Mouse (Mus musculus) embryo, embryonic 11 days (tissue): Measurements from ENCODE around the gene Supt20.

Source experiments
- DNase-seq: peaks from one replicate; pipeline ENCODE4 v3.0.0-alpha.2; 2015

Gene Supt20

GRCm38 (mm10) chr3:54708972-54709371, 16.4 kb downstream of the Supt20 start:
- DNase-seq = no peak

- no peak for DNase-seq
Measured at GRCm38 (mm10) chr3:54714253-54714652, 21.6 kb downstream of the Supt20 start, which contains the start of gene Gm21958. Gm21958 (minus strand) TSS chr3:54714353.

DNA sequence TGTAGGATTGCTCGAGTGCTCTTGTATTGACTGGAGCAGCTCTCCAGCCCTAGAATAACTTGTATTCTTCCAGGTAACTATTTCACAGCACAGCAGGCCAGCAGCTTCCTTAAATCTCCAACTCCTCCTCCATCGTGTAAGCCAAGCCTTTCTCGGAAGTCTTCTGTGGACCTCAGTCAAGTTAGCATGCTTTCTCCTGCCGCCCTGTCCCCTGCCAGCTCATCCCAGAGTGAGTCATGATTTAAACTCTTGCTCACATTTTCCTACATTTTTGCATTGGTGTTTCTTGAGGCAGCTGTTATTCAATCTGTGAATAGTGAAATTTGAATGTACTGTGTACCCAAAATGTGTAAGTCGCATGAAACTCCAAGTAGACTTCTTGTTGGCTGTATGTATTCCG, 22.9 kb downstream of the Supt20 start:
- DNase-seq = no peak

GRCm38 (mm10) chr3:54717348-54717747, 24.7 kb downstream of the Supt20 start:
- DNase-seq = no peak

- DNase-seq = peak; percentile 2
Measured at GRCm38 (mm10) chr3:54718947-54719346, 26.3 kb downstream of the Supt20 start.

- no peak for DNase-seq
Measured at GRCm38 (mm10) chr3:54723741-54724500, 31.3 kb downstream of the Supt20 start.

DNA sequence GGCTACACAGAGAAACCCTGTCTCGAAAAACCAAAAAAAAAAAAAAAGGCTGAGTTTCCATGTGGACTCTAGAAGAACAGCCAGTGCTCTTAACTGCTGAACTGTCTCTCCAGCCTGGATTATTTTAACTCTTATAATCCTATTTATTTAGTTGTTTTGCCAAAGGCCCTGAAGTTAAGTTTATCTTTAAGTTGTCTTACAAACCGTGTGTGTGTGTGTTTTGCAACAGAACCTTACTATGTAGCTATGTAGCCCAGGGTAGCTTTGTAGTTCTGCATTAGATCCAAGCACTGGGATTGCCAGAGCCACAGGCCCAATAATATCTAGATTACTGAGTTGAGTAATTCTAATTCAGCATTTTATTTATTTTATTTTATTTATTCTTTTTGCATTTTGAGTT, 32.7 kb downstream of the Supt20 start:
- DNase-seq = no peak

DNA sequence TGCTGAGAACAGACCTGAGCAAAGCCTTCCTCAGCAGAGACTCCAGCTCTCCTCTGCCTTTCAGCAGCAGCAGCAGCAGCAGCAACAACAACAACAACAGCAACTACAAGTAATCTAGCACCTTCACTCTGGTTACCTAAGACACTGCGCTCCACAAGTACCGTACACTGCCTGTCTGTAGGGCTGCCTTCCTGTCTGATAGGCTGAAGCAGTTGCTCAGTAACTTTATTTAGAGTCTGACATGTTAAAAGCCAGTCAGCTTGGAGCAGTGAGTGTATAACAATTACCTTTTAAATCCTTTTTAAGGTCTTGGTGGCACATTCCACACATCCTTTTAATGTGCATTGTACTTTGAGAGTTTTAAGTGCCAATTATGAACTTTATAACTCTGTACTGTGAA, 35.0 kb downstream of the Supt20 start:
- no peak for DNase-seq

DNA sequence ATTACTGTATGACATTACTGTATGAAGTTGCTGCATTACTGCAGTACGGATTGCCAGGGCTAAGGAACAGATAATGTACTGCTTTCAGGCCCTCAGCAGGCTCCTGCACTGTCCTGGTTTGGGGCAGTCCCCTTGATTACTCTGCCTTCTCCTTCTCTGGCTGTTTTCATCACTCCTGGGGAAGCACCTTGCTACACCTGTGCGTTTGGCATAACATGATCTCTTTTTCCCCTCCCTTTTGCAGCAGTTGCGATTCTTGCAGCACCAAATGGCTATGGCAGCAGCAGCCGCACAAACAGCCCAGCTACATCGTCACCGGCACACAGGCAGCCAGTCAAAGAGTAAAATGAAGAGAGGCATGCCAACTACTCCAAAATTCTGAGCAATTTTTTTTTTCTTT, 35.5 kb downstream of the Supt20 start:
- no peak for DNase-seq

DNA sequence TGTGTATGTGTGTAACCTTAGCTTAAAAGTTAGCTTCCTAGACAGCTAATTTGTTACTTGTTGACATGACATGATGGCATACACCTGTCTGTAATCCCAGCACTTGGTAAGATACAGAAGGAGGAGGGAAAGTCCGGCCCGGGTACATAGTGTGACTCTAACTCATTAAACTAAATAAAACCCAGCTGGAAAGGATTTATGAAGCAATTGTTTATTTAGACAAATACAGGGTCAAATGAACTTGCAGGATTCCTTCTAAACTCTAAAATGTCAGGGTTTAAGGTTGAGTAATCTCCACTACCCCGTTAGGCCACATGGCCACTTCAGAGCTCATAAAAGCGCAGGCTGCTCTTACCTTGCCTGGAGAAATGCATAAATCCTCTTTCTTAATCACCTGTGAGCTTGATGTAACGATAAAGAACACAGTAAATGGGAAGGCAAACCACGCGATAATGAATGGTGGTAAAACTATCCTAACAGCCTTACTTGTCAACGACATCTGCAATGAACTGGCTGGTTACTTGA, 39.1 kb downstream of the Supt20 start:
- no peak for DNase-seq

DNA sequence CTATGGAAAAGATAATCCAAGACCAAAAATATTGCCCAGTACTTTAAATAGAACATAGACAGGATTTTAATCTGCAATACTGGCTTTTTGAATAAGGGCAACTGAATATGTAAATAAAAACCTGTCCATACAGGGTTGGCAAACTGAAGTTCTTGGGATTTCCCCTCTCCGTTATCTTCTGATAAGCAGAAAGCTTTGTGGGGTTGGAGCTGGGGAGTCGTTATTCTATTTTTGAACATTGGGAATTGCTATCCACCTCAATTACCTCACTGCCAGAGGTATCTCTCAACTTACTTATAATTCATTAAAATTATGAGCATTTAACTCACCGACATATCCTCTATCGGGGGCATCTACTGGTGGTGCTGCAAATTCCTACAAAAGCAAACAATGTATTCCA, 39.8 kb downstream of the Supt20 start:
- DNase-seq = no peak

DNA sequence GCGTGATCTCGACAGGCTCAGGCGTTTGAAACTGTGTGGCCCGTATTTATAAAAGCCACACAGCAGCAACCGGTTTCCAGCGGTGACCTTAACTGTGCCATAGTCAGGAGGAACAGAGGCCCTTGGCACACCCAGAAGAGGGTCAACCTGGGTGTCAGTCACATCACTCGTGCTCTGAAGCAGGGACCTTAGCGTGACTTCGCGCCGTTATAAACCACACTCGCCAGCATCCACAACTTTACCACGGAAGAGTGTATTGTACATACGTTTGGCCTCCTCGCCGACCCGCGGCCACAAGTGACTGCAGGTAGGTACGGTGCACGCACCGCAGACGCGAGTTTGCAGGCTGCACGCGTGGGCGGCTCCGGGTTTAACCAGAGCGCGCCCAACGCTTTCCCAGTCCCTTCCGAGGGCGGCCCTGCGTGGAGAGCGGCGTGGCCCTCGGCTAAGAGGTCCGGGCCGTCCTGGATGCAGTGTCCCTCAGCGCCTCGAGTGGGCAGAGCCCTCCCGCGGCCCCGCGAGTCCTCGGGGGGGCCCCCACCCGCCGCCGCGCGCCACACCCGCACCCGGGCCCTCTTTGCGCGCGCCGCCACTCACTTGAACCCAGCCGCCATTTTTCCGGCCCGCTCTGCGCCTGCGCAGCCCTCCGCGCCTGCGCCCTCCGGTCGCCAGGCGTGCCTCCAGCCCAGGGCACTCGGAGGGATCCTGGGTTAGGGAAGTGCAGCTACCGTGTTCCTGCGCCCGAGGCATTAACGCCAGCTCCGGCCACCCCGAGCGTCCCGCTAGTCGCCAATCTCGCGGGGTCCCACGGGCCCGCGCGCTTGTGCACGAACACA, 42.0 kb downstream of the Supt20 start:
- peak; percentile 91 for DNase-seq

GRCm38 (mm10) chr3:54735247-54736046, 42.8 kb downstream of the Supt20 start, which contains the start of the genes Exosc8 and Alg5:
Exosc8 (minus strand) TSS chr3:54735393.
Alg5 (plus strand) TSS chr3:54735539.
- peak; percentile 88 for DNase-seq

- DNase-seq = peak; percentile 25
Measured at GRCm38 (mm10) chr3:54736101-54736927, 43.7 kb downstream of the Supt20 start.

DNA sequence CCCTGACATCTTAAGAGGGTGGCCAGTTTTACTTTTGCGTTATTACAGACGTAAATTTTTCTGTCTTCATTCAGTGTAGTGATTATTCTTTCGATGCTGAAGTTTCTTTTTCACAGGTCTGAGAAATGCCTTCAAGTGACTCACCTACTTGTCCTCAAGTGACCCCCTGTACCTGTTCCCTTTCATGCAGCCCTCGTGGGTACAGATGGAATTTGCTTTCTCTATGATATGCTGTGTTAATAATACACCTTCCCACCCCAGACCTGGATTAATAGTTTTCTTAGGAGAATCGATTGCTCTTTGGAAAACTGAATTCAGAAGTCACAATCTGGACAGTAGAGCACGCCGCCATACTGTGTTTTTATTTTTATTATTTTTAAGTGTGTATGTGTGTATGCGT, 44.7 kb downstream of the Supt20 start:
- no peak for DNase-seq

DNA sequence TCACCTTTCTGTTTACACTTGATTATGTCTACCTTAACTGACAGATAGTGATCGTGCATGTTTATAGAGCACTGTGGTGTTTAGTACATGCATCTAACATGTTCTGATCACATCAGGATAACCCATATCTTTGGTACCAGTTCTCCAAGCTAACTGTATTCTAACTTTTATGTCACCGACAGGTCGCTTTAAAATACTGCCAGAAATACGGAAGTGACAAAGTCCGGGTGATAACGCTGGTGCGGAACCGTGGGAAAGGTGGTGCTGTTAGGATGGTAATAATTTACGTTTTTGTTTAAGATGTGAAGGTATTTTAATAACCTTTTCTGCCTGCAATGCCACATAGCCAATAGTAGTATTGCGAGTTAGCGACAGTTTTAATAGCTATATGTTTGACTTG, 49.4 kb downstream of the Supt20 start:
- no peak for DNase-seq

DNA sequence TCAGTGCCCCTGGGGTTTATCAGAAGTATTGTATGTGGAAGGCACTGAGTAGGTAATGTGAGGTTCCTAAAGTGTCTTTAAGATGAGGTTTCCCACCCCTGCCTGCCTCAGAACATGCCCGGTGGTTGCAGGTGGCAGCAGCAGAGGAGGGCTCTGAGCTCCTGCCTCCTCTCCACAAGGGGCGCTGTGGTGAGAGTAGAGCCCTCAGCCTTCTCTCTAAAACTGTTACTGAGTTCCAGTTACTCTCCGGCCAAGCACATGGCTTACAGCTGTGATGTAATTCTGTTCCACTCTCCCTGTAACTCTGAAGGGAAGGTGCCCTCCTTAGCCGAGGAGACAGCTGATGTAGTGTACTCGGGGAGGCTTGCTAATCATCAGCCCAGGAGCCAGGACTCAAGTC, 53.2 kb downstream of the Supt20 start:
- peak; percentile 49 for DNase-seq

- DNase-seq = no peak
Measured at GRCm38 (mm10) chr3:54753411-54753810, 60.8 kb downstream of the Supt20 start.

- peak; percentile 75 for DNase-seq
Measured at GRCm38 (mm10) chr3:54755145-54756041, 62.8 kb downstream of the Supt20 start, which contains the start of gene Smad9. Smad9 (plus strand) TSS chr3:54755582.

- peak; percentile 49 for DNase-seq
Measured at GRCm38 (mm10) chr3:54756058-54756457, 63.5 kb downstream of the Supt20 start.

DNA sequence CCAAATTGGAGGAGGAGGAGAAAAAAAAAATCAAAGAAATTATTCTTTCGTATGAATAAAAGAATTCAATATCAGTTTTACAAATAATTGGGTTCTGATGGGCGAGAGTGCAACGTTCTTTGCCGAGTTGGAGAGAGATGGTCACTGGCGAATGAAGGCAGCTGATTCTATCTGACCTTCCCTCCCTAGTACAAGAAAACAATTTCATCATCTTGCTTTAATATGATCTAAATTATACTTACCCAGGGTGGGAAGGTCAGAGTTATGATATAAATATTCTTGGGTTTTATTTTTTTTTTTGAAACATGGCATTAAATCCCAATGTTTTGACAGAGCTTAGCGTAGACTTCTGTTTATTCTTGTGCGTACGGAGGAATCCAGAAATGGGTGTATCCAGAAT, 64.8 kb downstream of the Supt20 start:
- DNase-seq = no peak
